Mouse (Mus musculus) gastrocnemius, adult 8-10 months (tissue): ENCODE results near the gene Cyb5rl. TPM values are rescaled to one million over a fixed set of nuclear protein-coding genes. Genes with fewer than 3 reads are reported as not detected.

Experiments
- total RNA-seq, 4 experiments: library from RNA; stranded (reverse); gene quantifications; 2 replicates each; pipeline ENCODE4 v1.2.4; 2022

The Cyb5rl gene
- total RNA-seq, 4 experiments from 2014 or later: 15.6 to 27.1 (median 16.7) TPM

Other genes with a start within 250 kb of the Cyb5rl start
- 10 to 100 TPM; 24.0 to 27.1 (median 25.8) TPM for gene Ssbp3, start 156.3 kb upstream of the Cyb5rl start, total RNA-seq
- 10 to 100 TPM; 77.8 to 92.6 (median 86.3) TPM for gene Mrpl37, start 120 bp upstream of the Cyb5rl start, total RNA-seq
- not detected for gene Cdcp2, start 29.9 kb downstream of the Cyb5rl start, total RNA-seq
- 10 to 100 TPM; 79.9 to 91.5 (median 85.1) TPM for gene Tmem59, start 111.4 kb downstream of the Cyb5rl start, total RNA-seq
- 10 to 100 TPM; 11.0 to 14.8 (median 11.9) TPM for gene Tceanc2, start 112.1 kb downstream of the Cyb5rl start, total RNA-seq
- not detected for gene Ldlrad1, start 142.2 kb downstream of the Cyb5rl start, total RNA-seq
- 10 to 100 TPM in 1 of 4 experiments, 1 to 10 TPM in 3; 7.1 to 11.4 (median 8.4) TPM for gene Lrrc42, start 186.5 kb downstream of the Cyb5rl start, total RNA-seq
- 1 to 10 TPM; 6.2 to 9.1 (median 7.1) TPM for gene Hspb11, start 186.6 kb downstream of the Cyb5rl start, total RNA-seq
- under 1 TPM in 1 of 4 experiments, not detected in 3; 0.16 TPM for gene Dio1, start 240.2 kb downstream of the Cyb5rl start, total RNA-seq
- gene Yipf1, start 247.4 kb downstream of the Cyb5rl start, total RNA-seq: 1 to 10 TPM; 7.4 to 9.7 (median 8.9) TPM